Mouse (Mus musculus): Measurements from ENCODE around the gene Ppm1k. TPM values are rescaled to one million over a fixed set of nuclear protein-coding genes. Genes with fewer than 3 reads are reported as not detected.

Ppm1k gene
- polyA plus RNA-seq (2015; fragmentation: Nextera tagmentation; extraction: Ambion mirVana): 10.7 and 12.9 TPM in 2 replicates

DNA sequence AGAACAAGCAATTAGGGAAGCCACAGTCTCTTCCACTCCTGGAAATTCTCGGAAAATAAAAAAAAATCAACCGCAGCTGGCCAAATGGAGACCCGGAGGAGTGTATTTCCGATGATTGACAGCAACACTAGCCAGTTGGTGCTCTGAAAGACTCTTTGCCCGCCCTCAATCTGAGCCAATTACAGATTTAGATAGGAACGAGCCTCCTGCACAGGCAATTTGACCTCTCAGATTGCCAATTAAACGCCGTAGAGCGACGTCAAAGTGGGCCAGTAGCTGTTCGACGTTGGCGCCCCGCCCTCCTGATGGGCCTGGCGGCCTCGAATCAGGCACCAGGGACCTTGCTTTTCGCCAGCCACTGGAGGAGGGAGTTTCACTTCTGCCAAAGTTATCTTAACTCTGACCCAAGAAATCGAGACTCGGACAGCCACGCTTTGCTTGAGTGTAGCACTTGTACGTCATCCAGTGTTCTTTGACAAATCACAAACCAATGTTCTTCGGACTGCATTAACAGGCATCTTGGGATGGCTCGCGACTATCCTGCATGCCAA lies at the start of gene Ppm1k:
Gene Ppm1k, minus strand, starts transcription at position 83 of the 551 bp plus-strand sequence.
- ATAC-seq (replicated peaks; ENCODE audit: insufficient number of reproducible peaks, insufficient read depth, low FRiP score, low read depth): peak; percentile 99
- peak within 1 kb of the TSS; percentile 95 for H3K27ac ChIP-seq
- WGBS: 0% methylated on average over 24 of the region's 24 CpGs

DNA sequence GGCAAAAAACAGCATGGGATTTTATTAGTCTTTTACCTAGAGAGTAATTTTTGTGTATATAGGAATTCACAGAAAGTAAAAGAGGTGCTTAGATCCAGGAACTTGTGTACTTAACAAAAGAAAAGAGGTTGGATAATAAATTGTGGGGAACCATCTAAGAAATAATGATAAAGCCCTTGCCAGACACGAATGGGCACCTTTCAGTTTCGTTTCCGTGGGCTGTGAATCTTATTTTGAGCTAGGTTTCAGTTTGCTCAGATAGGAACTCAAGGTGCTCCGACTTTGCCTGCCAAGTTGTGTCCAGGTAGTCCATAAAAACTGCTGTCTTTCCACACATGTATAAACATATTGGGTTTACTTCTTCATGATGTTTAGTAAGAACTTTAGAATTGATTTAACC lies 47.1 kb upstream of the Ppm1k start:
- 73% methylated on average over 4 of the region's 4 CpGs for WGBS
- H3K4me1 ChIP-seq (replicated peaks): peaks cover 2% of the 10 kb centered on the region; the same call in 1 of the 2 replicates
- no peaks in the 10 kb centered on the region for H3K9me3 ChIP-seq (replicated peaks)
- H3K27ac ChIP-seq: no peak overlapping the region
- H3K27me3 ChIP-seq: no peaks in the 10 kb centered on the region
- no peak overlapping the region for H3K4me2 ChIP-seq
- no peak overlapping the region for H3K4me3 ChIP-seq
- ATAC-seq (replicated peaks; ENCODE audit: insufficient number of reproducible peaks, insufficient read depth, low FRiP score, low read depth): no peak
- no peaks in the 10 kb centered on the region for H3K36me3 ChIP-seq
- H3K9ac ChIP-seq: no peak overlapping the region

More for the DNA sequence above, at the start of gene Ppm1k:
- Histone ChIP-seq H3K27me3 (no peaks in the 10 kb centered on the region), H3K4me3 (peak within 1 kb of the TSS; percentile 73), H3K4me2 (peak within 1 kb of the TSS; percentile 77), H3K36me3 (no peaks in the 10 kb centered on the region), H3K9me3 (replicated peaks) (no peaks in the 10 kb centered on the region), H3K4me1 (replicated peaks) (peaks cover 22% of the 10 kb centered on the region), H3K9ac (peak within 1 kb of the TSS; percentile 73)

DNA sequence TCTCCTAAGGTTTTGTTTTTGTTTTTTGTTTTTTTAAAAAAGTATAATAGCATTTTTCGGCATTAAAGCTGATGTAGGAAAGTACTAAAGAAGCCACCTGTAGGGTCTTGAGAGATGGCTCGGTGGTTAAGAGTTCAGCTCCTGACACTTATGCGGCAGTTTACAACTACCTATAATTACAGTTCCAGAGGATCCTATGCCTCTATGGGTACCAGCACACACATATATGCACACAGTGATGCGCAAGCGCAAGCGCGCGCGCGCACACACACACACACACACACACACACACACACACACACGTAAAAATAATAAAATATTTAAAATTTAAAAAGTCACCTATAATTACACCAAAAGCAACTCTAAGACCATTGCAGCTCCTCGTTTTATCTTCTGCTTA lies 46.3 kb upstream of the Ppm1k start:
- H3K36me3 ChIP-seq: no peaks in the 10 kb centered on the region
- peak overlapping the region; percentile 85 for H3K4me3 ChIP-seq
- peak overlapping the region; percentile 71; the same call in 1 of the 2 replicates for H3K27ac ChIP-seq
- no peak for ATAC-seq (replicated peaks; ENCODE audit: insufficient number of reproducible peaks, insufficient read depth, low FRiP score, low read depth)
- no peaks in the 10 kb centered on the region for H3K27me3 ChIP-seq
- H3K4me2 ChIP-seq: peak overlapping the region; percentile 88
- 81% methylated on average over 12 of the region's 12 CpGs for WGBS
- H3K9me3 ChIP-seq (replicated peaks): no peaks in the 10 kb centered on the region
- peaks cover 2% of the 10 kb centered on the region; the same call in 1 of the 2 replicates for H3K4me1 ChIP-seq (replicated peaks)
- H3K9ac ChIP-seq: peak overlapping the region; percentile 79; the same call in 1 of the 2 replicates

DNA sequence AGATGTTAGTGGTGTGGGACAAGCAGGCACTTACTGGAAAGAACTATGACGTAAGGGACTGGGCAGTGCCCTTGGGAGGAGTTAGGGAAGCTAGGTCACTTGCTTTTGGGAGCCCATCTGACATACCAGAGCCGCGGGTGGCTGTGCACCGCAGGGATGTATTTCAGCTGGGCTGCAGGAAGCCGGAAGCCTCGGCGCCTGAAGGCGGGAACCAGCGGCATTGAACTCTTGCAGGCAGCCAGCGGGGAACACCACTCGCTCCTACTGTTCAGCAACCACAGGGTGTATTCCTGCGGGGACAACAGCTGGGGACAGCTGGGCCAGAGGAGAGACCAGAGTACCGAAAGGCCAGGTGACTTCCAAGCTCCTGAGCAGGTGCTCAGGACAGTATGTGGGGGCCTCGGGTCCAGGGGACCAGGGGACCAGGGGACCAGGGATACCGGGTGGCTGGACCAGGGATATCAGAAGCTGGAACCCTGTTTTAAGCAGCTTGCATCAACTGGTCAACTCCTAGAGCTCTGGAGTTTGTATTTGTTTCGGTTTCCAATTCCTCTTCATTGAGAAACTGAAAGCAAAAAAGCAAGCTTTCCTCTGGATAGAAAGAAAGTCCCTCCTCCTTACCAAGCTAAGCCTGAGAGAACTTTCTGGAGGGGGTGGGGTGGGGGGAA lies 45.7 kb upstream of the Ppm1k start, which contains the start of gene Herc6:
Gene Herc6, plus strand, starts transcription at position 120 of the 668 bp plus-strand sequence.
- H3K27me3 ChIP-seq: no peaks in the 10 kb centered on the region
- H3K9me3 ChIP-seq (replicated peaks): no peaks in the 10 kb centered on the region
- H3K9ac ChIP-seq: peak within 1 kb of the TSS; percentile 79
- no peaks in the 10 kb centered on the region for H3K36me3 ChIP-seq
- peak; percentile 86 for ATAC-seq (replicated peaks; ENCODE audit: insufficient number of reproducible peaks, insufficient read depth, low FRiP score, low read depth)
- 1% methylated on average over 16 of the region's 16 CpGs for WGBS
- peak within 1 kb of the TSS; percentile 85 for H3K4me3 ChIP-seq
- peak within 1 kb of the TSS; percentile 71 for H3K27ac ChIP-seq
- peak within 1 kb of the TSS; percentile 88 for H3K4me2 ChIP-seq
- peaks cover 2% of the 10 kb centered on the region; the same call in 1 of the 2 replicates for H3K4me1 ChIP-seq (replicated peaks)

DNA sequence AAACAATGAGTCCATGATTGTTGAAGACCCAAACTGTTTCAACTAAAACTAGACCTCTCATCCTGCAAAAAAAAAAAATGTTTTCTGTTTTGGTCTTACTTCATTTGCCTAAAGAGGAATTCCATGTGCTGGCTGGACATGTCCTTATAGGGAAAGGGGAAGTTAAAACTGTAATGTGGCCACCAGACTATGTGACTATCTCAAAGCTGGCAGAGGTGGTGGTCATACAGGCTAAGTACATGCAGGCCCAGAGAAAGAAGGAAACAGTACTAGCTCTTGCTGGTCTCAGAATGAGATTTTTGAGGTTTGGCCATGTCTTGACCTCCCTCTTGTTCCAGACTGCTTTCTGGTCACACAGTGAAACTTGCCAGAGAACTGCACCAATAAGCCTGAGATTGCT lies 36.3 kb upstream of the Ppm1k start:
- ATAC-seq (replicated peaks; ENCODE audit: insufficient number of reproducible peaks, insufficient read depth, low FRiP score, low read depth): no peak
- Histone ChIP-seq H3K4me3 (no peak overlapping the region), H3K9ac (no peak overlapping the region), H3K4me1 (replicated peaks) (no peaks in the 10 kb centered on the region), H3K27ac (no peak overlapping the region), H3K36me3 (no peaks in the 10 kb centered on the region), H3K27me3 (no peaks in the 10 kb centered on the region), H3K9me3 (replicated peaks) (no peaks in the 10 kb centered on the region), H3K4me2 (no peak overlapping the region)

DNA sequence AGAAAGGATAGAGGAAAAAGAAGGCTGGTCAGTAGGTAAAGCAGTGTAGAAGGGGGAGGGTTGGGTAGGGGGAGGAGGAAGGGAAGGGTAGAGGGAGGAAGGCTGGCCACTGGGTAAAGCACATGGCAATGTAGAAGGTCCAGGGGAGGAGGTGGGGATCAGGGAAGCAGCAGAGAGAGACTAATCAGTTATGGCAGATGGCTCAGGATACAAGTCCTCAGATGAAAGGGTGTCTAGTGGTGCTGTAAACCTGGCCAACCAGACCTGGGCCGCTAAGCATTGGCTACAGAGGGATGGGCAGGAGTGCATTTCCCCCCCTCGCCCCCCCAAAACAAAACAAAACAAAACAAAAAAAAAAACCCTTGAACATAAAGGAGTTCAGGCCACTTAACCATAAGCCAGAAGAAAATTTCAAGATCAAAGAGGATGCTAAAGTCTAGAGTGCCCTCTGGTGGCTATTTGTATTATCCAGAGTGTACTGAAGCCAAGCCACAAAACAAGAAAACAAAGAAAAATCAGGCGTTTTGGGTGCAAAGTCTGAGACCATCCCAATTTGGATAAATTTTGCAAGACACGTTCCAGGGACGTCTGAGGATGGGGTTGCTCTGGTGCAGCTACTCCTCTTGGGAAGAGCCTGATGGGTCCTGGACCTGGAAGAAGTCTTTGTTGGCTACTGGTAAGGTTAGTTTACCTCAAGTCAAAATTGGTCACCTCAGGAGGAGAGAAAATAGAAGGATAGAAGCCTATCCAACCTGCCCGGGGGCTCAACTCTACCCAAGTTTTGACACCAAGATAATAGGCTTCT lies 35.1 kb upstream of the Ppm1k start:
- WGBS: 12% methylated on average over 6 of the region's 6 CpGs

DNA sequence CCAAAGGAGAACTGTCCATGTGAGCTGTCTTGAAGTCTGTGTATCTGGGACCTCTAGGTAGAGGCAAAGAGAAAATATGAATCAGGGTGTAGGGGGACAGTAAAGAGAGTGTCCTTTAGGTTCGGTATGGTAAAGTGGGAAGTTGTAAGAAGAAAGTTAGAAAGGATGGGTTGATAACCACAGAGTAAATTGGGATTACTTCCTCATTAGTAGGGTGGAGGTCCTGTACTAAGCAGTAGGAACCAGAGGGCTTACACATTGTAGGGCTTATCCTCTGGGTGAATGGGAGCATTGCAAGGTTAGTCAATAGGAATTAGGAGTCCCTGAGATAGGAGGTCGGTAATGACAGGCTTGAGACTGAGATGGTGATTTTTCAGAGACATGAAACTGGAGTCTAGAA lies 32.4 kb upstream of the Ppm1k start:
- Histone ChIP-seq H3K4me2 (no peak overlapping the region), H3K4me3 (no peak overlapping the region), H3K4me1 (replicated peaks) (no peaks in the 10 kb centered on the region), H3K36me3 (no peaks in the 10 kb centered on the region), H3K27me3 (no peaks in the 10 kb centered on the region), H3K9ac (no peak overlapping the region), H3K27ac (no peak overlapping the region), H3K9me3 (replicated peaks) (no peaks in the 10 kb centered on the region)
- WGBS: 78% methylated on average over 2 of the region's 2 CpGs
- no peak for ATAC-seq (replicated peaks; ENCODE audit: insufficient number of reproducible peaks, insufficient read depth, low FRiP score, low read depth)

More for the DNA sequence above, 35.1 kb upstream of the Ppm1k start:
- no peaks in the 10 kb centered on the region for H3K4me1 ChIP-seq (replicated peaks)
- no peak overlapping the region for H3K4me3 ChIP-seq
- H3K4me2 ChIP-seq: no peak overlapping the region
- no peak for ATAC-seq (replicated peaks; ENCODE audit: insufficient number of reproducible peaks, insufficient read depth, low FRiP score, low read depth)
- H3K27ac ChIP-seq: no peak overlapping the region
- H3K9ac ChIP-seq: no peak overlapping the region
- no peaks in the 10 kb centered on the region for H3K27me3 ChIP-seq
- H3K36me3 ChIP-seq: no peaks in the 10 kb centered on the region
- H3K9me3 ChIP-seq (replicated peaks): no peaks in the 10 kb centered on the region

DNA sequence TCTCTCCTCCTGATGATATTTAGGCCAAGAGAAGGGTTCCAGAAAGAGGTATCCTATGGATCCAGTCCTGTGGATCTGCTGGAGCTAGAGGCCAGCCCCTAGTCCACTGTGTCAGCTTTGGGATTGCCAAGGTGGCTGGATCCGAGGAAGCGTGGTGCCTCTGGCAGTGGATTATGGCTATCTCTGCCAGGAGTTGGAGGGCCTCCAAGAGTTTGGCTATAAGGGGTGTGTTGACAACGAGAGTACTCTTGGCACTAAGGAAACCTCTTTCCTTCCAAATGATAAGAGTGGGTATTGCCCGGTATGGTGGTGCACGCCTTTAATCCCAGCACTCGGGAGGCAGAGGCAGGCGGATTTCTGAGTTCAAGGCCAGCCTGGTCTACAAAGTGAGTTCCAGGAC lies 30.2 kb upstream of the Ppm1k start:
- no peak for ATAC-seq (replicated peaks; ENCODE audit: insufficient number of reproducible peaks, insufficient read depth, low FRiP score, low read depth)
- H3K36me3 ChIP-seq: no peaks in the 10 kb centered on the region
- H3K9ac ChIP-seq: no peak overlapping the region
- H3K9me3 ChIP-seq (replicated peaks): no peaks in the 10 kb centered on the region
- no peak overlapping the region for H3K4me2 ChIP-seq
- WGBS: 72% methylated on average over 7 of the region's 7 CpGs
- no peaks in the 10 kb centered on the region for H3K27me3 ChIP-seq
- H3K4me1 ChIP-seq (replicated peaks): no peaks in the 10 kb centered on the region
- no peak overlapping the region for H3K27ac ChIP-seq
- H3K4me3 ChIP-seq: no peak overlapping the region

DNA sequence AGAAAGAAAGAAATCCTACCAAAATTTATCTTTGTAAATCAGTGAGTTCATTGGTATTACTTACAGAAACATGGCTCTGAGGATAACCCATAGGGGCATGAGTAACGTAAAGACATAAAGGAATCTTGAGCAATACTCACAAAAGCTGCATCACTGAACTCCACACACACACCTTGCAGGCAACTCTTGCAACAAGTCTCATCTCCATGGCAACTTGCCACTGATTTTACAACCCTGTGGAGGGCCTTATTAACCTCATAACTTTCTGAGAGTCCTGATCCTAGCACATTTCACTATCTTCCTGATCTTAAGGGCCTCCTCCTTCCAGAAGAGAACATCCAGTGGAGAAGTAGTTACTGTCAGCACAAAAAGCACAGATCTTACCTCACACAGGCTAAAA lies 28.2 kb upstream of the Ppm1k start:
- Histone ChIP-seq H3K27me3 (no peaks in the 10 kb centered on the region), H3K4me2 (no peak overlapping the region), H3K9ac (no peak overlapping the region), H3K4me1 (replicated peaks) (no peaks in the 10 kb centered on the region), H3K27ac (no peak overlapping the region), H3K4me3 (no peak overlapping the region), H3K9me3 (replicated peaks) (no peaks in the 10 kb centered on the region), H3K36me3 (no peaks in the 10 kb centered on the region)
- no peak for ATAC-seq (replicated peaks; ENCODE audit: insufficient number of reproducible peaks, insufficient read depth, low FRiP score, low read depth)
- 90% methylated on average over 1 of the region's 1 CpGs for WGBS

DNA sequence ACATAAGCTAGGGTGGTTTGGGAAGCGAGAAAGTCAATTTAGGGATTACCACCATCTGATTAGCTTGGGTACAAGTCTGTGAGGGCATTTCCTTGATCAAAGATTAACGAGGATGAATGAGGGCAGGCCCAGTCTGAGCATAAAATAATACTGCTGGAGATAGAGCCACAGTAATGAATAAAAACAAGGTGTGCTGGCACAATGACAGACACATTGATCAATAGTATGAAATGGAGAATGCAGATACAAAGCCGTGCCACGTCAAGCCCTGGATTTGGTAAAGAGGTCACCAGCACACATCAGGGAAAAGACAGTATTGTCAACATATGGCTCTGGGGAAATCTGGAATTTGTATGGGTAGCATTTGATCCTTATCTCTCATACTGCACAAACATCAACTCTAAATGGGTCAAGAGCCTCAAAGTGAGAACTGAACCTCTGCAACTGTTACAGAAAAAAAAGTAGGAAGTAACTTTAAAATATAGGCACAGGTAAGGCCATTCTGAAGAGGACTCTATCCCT lies 22.6 kb upstream of the Ppm1k start:
- H3K4me3 ChIP-seq: no peak overlapping the region
- ATAC-seq (replicated peaks; ENCODE audit: insufficient number of reproducible peaks, insufficient read depth, low FRiP score, low read depth): no peak
- 69% methylated on average over 4 of the region's 4 CpGs for WGBS
- H3K27ac ChIP-seq: no peak overlapping the region
- H3K9ac ChIP-seq: no peak overlapping the region
- no peaks in the 10 kb centered on the region for H3K36me3 ChIP-seq
- no peaks in the 10 kb centered on the region for H3K27me3 ChIP-seq
- no peak overlapping the region for H3K4me2 ChIP-seq
- no peaks in the 10 kb centered on the region for H3K9me3 ChIP-seq (replicated peaks)
- H3K4me1 ChIP-seq (replicated peaks): no peaks in the 10 kb centered on the region

DNA sequence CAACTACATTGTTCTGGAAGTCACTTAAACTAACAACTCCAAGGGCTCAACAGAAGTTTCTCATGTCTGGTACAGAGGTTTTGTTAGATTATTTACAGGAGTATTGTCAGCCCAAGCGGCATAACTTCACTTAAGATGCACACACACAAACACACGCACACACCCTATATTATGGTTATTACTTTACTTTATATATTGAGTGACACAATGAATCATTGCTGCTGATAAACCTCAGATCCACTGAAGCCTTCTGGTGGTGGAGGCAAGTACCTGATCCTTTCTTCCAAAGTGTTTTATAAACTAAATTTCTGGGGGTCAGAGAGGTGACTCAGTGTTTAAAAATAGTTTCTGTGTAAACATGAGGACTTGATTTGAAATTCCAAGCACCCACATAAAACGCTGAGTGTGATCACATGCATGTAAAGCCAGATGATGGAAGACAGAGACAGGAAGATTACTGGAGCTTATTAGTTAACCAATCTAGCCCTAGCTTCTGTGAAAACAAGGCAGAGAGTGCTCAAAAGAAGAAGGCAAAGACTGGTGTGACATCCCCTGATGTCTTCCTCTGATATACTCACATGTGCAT lies 16.0 kb upstream of the Ppm1k start:
- no peaks in the 10 kb centered on the region for H3K27me3 ChIP-seq
- H3K4me1 ChIP-seq (replicated peaks): no peaks in the 10 kb centered on the region
- H3K36me3 ChIP-seq: no peaks in the 10 kb centered on the region
- no peak overlapping the region for H3K4me3 ChIP-seq
- no peak overlapping the region for H3K27ac ChIP-seq
- no peak for ATAC-seq (replicated peaks; ENCODE audit: insufficient number of reproducible peaks, insufficient read depth, low FRiP score, low read depth)
- H3K9me3 ChIP-seq (replicated peaks): no peaks in the 10 kb centered on the region
- WGBS: 55% methylated on average over 3 of the region's 3 CpGs
- no peak overlapping the region for H3K4me2 ChIP-seq
- no peak overlapping the region for H3K9ac ChIP-seq

Measured in heart, embryonic 15.5 days (tissue).